In genomic region chr10:117905666-117906266, GRCm38 (mm10) we compare ENCODE assay signal across 8 mouse cellular contexts. TPM values are rescaled to one million over a fixed set of nuclear protein-coding genes. Genes with fewer than 3 reads are reported as not detected.
A peak's percentile ranks its signal among the peaks of the same experiment; 100 is the strongest.
DNase-seq lines count a peak whose midpoint lies in the region; ATAC-seq lines count a peak whose summit lies in the region.

No protein-coding gene starts in this region.

- ATAC-seq in hindbrain, embryonic 11.5 days (ENCODE audit: low FRiP score) = no peak
- ATAC-seq in inflammation-experienced regulatory T-cells, adult 6 months = no peak

- no peaks in the 10 kb centered on the region for H3K9me3 ChIP-seq in hindbrain, embryonic 11.5 days (ENCODE audit: control insufficient read depth, low read length)

- H3K4me1 ChIP-seq in hindbrain, embryonic 11.5 days (replicated peaks; ENCODE audit: control insufficient read depth, insufficient read depth, low read length) = no peaks in the 10 kb centered on the region

- H3K4me2 ChIP-seq in hindbrain, embryonic 11.5 days (replicated peaks; ENCODE audit: low read depth, low read length) = peak overlapping the region; percentile 50

- peak overlapping the region; percentile 22 for H3K4me3 ChIP-seq in hindbrain, embryonic 11.5 days (ENCODE audit: low read depth, low read length)

- no peaks in the 10 kb centered on the region for H3K36me3 ChIP-seq in hindbrain, embryonic 11.5 days (ENCODE audit: control insufficient read depth, insufficient read depth, low read length)

- 22% methylated on average over 27 of the region's 27 CpGs for WGBS in hindbrain, embryonic 11.5 days

- no peak overlapping the region for H3K27ac ChIP-seq in hindbrain, embryonic 11.5 days (ENCODE audit: low read depth, low read length)

- no peaks in the 10 kb centered on the region for H3K27me3 ChIP-seq in hindbrain, embryonic 11.5 days (ENCODE audit: control insufficient read depth, insufficient read depth, low read length)

- intact Hi-C loops in left cerebral cortex, postnatal 10 days (cut with DNase I) = no loop called here

- peak; percentile 34 for DNase-seq in CD4-positive helper T cell, adult 2 months (ENCODE audit: low read depth, low spot score)
- DNase-seq in adrenal gland, postnatal 14 days = peak; percentile 43
- DNase-seq in forelimb bud, embryonic 11.5 days (ENCODE audit: low read depth, low spot score) = peak; percentile 28
- DNase-seq in hindbrain, embryonic 11.5 days (ENCODE audit: low spot score) = peak; percentile 52
- DNase-seq in left cerebral cortex, postnatal 10 days (ENCODE audit: extremely low spot score in 1 of 2, low spot score in 2 of 2) = peak; percentile 11 to 77
- peak; percentile 61 for DNase-seq in lung, postnatal 36 days
- DNase-seq in ovary, postnatal 36 days (ENCODE audit: low spot score) = peak; percentile 58

- peak overlapping the region; percentile 29 for H3K9ac ChIP-seq in hindbrain, embryonic 11.5 days (ENCODE audit: low read depth, low read length)

RNA-seq across cellular contexts. Expression of gene Rap1b, which starts 59.9 kb away (rescaled TPM):
- total RNA-seq in adrenal gland, postnatal 14 days (2021) = 126 and 130 TPM in 2 replicates
- 176 and 181 TPM in 2 replicates for polyA plus RNA-seq in hindbrain, embryonic 11.5 days (2014; fragmentation: Nextera tagmentation; extraction: Ambion mirVana)
- total RNA-seq in left cerebral cortex, postnatal 10 days (2021) = 10 to 100 TPM; 88.9 to 94.5 TPM
- polyA plus RNA-seq in inflammation-experienced regulatory T-cells, adult 6 months (2017; shearing (Covaris generic)) = 100 to 1,000 TPM in 1 of 3 experiments, 10 to 100 TPM in 2; 60.4 to 128 (median 82.5) TPM
